Mouse (Mus musculus): ENCODE results near the gene Dnaaf1.

Gene Dnaaf1

GRCm38 (mm10) chr8:119646846-119647245 is 71.8 kb downstream of the Dnaaf1 start:
- DNase-seq (ENCODE audit: low read depth in 1 of 2, low spot score in 2 of 2), result no peak
